Mouse (Mus musculus) ES-E14 (cell line): ENCODE data around the gene Arpc4.

ENCODE experiments used
- CHD2 ChIP-seq: IDR thresholded peaks from 2 replicates; pipeline ENCODE4 v1.6.1; 2014; ENCODE audit warnings: mild to moderate bottlenecking, low read depth, low read length, inconsistent platforms
- ZC3H11A ChIP-seq: IDR thresholded peaks from 2 replicates; pipeline ENCODE4 v1.6.1; 2012; ENCODE audit warnings: low read depth, mild to moderate bottlenecking, inconsistent platforms, low read length, borderline replicate concordance
- ZNF384 ChIP-seq: IDR thresholded peaks from 2 replicates; pipeline ENCODE4 v1.6.1; 2012; ENCODE audit warnings: low read depth, low read length, inconsistent platforms

DNA sequence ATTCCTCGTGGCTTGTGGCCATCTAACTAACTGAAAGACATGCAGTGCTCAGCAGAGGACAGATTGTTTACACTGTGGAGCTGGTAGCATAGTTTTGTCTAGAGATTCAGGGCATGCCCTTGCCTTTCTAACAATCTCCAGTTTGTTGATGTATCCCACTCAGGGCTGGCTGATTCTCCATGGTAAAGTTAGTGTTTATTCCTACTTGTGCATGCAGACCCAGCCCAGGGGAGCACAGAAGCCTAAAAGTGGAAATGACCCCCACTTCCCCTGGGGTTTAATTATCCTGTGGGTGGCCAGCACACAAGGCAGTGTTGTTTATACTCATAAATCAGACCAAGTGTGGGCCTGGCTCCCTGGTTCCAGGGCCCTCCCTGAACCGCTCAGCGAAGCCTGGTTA, 8.1 kb downstream of the Arpc4 start:
- TF ChIP-seq CHD2 = no peak
- TF ChIP-seq ZNF384 = no peak
- no peak for TF ChIP-seq ZC3H11A
